Mouse (Mus musculus) natural killer cell, adult 2 months (primary cell): ENCODE measurements around the gene Rbm25.

Source experiments
- DNase-seq, 2 experiments: peaks; one replicate each; pipeline ENCODE4 v3.0.0; 2022; ENCODE audit warnings: low spot score in 2 of 2

Rbm25 gene

DNA sequence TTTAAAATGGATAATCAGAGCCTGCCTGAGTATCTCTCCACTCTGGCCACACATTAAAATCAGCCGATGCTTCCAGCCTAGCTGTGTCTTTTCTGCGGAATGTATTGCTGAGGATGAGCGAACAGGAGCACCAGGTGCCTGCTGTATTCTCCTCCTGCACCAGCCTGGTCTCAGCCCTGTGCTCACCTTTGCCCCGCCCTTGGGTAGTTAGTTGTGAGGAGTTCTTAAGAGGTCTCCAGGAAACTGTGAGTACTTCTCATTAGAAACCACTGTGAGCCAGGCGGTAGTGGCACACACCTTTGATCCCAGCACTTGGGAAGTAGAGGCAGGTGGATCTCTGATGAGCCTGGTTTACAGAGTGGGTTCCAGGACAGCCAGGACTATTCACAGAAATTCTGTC lies 101.2 kb downstream of the Rbm25 start:
- DNase-seq, result no peak
